Mouse (Mus musculus): Measurements from ENCODE around the gene Loxl1. TPM values are rescaled to one million over a fixed set of nuclear protein-coding genes. Genes with fewer than 3 reads are reported as not detected.

Gene Loxl1
- polyA plus RNA-seq, 1 experiment from 2014 or later, result 122 TPM

- no peak overlapping the region for H3K4me2 ChIP-seq (replicated peaks; ENCODE audit: low read depth, low read length)
- H3K4me3 ChIP-seq (ENCODE audit: low read depth, low read length), result no peak overlapping the region
- H3K9ac ChIP-seq (replicated peaks; ENCODE audit: low read depth), result no peak overlapping the region
- DNase-seq (ENCODE audit: low spot score) (no peak), ATAC-seq (no peak)
- WGBS, result 66% methylated on average over 6 of the region's 6 CpGs
- H3K27me3 ChIP-seq (replicated peaks; ENCODE audit: insufficient read depth, low read length), result no peaks in the 10 kb centered on the region
- TF ChIP-seq EP300 (IDR thresholded peaks at IDR 0.05) (no peak), CTCF (IDR thresholded peaks at IDR 0.05) (no peak)
- H3K9me3 ChIP-seq (ENCODE audit: low read length), result no peaks in the 10 kb centered on the region
- H3K36me3 ChIP-seq (ENCODE audit: insufficient read depth, low read length), result no peaks in the 10 kb centered on the region
- H3K27ac ChIP-seq (ENCODE audit: low read length), result no peak overlapping the region
- H3K4me1 ChIP-seq (ENCODE audit: insufficient read depth, low read depth, low read length), result no peaks in the 10 kb centered on the region; the same call in 1 of the 2 replicates
Measured at GRCm38 (mm10) chr9:58297065-58297464, 15.9 kb downstream of the Loxl1 start.

- 43% methylated on average over 9 of the region's 9 CpGs for WGBS
- no peak overlapping the region for H3K9ac ChIP-seq (replicated peaks; ENCODE audit: low read depth)
- peak; percentile 77 for DNase-seq (ENCODE audit: low spot score)
Measured at GRCm38 (mm10) chr9:58295766-58296361, 17.1 kb downstream of the Loxl1 start.

GRCm38 (mm10) chr9:58295345-58295744, 17.6 kb downstream of the Loxl1 start:
- H3K4me2 ChIP-seq (replicated peaks; ENCODE audit: low read depth, low read length), result no peak overlapping the region
- TF ChIP-seq CTCF (IDR thresholded peaks at IDR 0.05) (no peak), EP300 (IDR thresholded peaks at IDR 0.05) (no peak)
- DNase-seq (ENCODE audit: low spot score) (no peak), ATAC-seq (no peak)
- no peak overlapping the region for H3K27ac ChIP-seq (ENCODE audit: low read length)
- WGBS, result 80% methylated on average over 3 of the region's 3 CpGs
- H3K4me3 ChIP-seq (ENCODE audit: low read depth, low read length), result no peak overlapping the region
- no peaks in the 10 kb centered on the region for H3K36me3 ChIP-seq (ENCODE audit: insufficient read depth, low read length)
- H3K27me3 ChIP-seq (replicated peaks; ENCODE audit: insufficient read depth, low read length), result no peaks in the 10 kb centered on the region
- H3K9ac ChIP-seq (replicated peaks; ENCODE audit: low read depth), result no peak overlapping the region
- H3K9me3 ChIP-seq (ENCODE audit: low read length), result no peaks in the 10 kb centered on the region
- no peaks in the 10 kb centered on the region; the same call in 1 of the 2 replicates for H3K4me1 ChIP-seq (ENCODE audit: insufficient read depth, low read depth, low read length)

More at GRCm38 (mm10) chr9:58295766-58296361, 17.1 kb downstream of the Loxl1 start:
- H3K9me3 ChIP-seq (ENCODE audit: low read length), result no peaks in the 10 kb centered on the region
- H3K4me2 ChIP-seq (replicated peaks; ENCODE audit: low read depth, low read length), result no peak overlapping the region
- H3K27ac ChIP-seq (ENCODE audit: low read length), result peak overlapping the region; percentile 51
- H3K4me1 ChIP-seq (ENCODE audit: insufficient read depth, low read depth, low read length), result no peaks in the 10 kb centered on the region; the same call in 1 of the 2 replicates
- no peak overlapping the region for H3K4me3 ChIP-seq (ENCODE audit: low read depth, low read length)
- H3K27me3 ChIP-seq (replicated peaks; ENCODE audit: insufficient read depth, low read length), result no peaks in the 10 kb centered on the region
- TF ChIP-seq EP300 (IDR thresholded peaks at IDR 0.05), result peak; percentile 32; the same call in 1 of the 2 replicates
- TF ChIP-seq CTCF (IDR thresholded peaks at IDR 0.05), result peak; percentile 49
- peak; percentile 84 for ATAC-seq
- H3K36me3 ChIP-seq (ENCODE audit: insufficient read depth, low read length), result no peaks in the 10 kb centered on the region

GRCm38 (mm10) chr9:58294527-58294926, 18.5 kb downstream of the Loxl1 start:
- no peaks in the 10 kb centered on the region; the same call in 1 of the 2 replicates for H3K4me1 ChIP-seq (ENCODE audit: insufficient read depth, low read depth, low read length)
- H3K9me3 ChIP-seq (ENCODE audit: low read length), result no peaks in the 10 kb centered on the region
- H3K27ac ChIP-seq (ENCODE audit: low read length), result no peak overlapping the region
- TF ChIP-seq EP300 (IDR thresholded peaks at IDR 0.05), result no peak
- TF ChIP-seq CTCF (IDR thresholded peaks at IDR 0.05), result no peak
- no peaks in the 10 kb centered on the region for H3K36me3 ChIP-seq (ENCODE audit: insufficient read depth, low read length)
- DNase-seq (ENCODE audit: low spot score) (no peak), ATAC-seq (no peak)
- WGBS, result 47% methylated on average over 7 of the region's 7 CpGs
- no peaks in the 10 kb centered on the region for H3K27me3 ChIP-seq (replicated peaks; ENCODE audit: insufficient read depth, low read length)
- H3K4me3 ChIP-seq (ENCODE audit: low read depth, low read length), result no peak overlapping the region
- no peak overlapping the region for H3K9ac ChIP-seq (replicated peaks; ENCODE audit: low read depth)
- H3K4me2 ChIP-seq (replicated peaks; ENCODE audit: low read depth, low read length), result no peak overlapping the region

- Histone ChIP-seq H3K9me3 (ENCODE audit: low read length) (no peaks in the 10 kb centered on the region), H3K4me2 (replicated peaks; ENCODE audit: low read depth, low read length) (no peak overlapping the region), H3K36me3 (ENCODE audit: insufficient read depth, low read length) (no peaks in the 10 kb centered on the region), H3K9ac (replicated peaks; ENCODE audit: low read depth) (no peak overlapping the region), H3K4me1 (ENCODE audit: insufficient read depth, low read depth, low read length) (no peaks in the 10 kb centered on the region), H3K4me3 (ENCODE audit: low read depth, low read length) (no peak overlapping the region), H3K27ac (ENCODE audit: low read length) (no peak overlapping the region), H3K27me3 (replicated peaks; ENCODE audit: insufficient read depth, low read length) (no peaks in the 10 kb centered on the region)
- DNase-seq (ENCODE audit: low spot score) (no peak), ATAC-seq (no peak)
- no peak for TF ChIP-seq EP300 (IDR thresholded peaks at IDR 0.05)
- no peak for TF ChIP-seq CTCF (IDR thresholded peaks at IDR 0.05)
- 68% methylated on average over 2 of the region's 2 CpGs for WGBS
Measured at GRCm38 (mm10) chr9:58289901-58290300, 23.1 kb downstream of the Loxl1 start.

- TF ChIP-seq EP300 (IDR thresholded peaks at IDR 0.05) (no peak), CTCF (IDR thresholded peaks at IDR 0.05) (no peak)
- Histone ChIP-seq H3K36me3 (ENCODE audit: insufficient read depth, low read length) (no peaks in the 10 kb centered on the region), H3K9ac (replicated peaks; ENCODE audit: low read depth) (no peak overlapping the region), H3K4me3 (ENCODE audit: low read depth, low read length) (no peak overlapping the region), H3K4me2 (replicated peaks; ENCODE audit: low read depth, low read length) (no peak overlapping the region), H3K4me1 (ENCODE audit: insufficient read depth, low read depth, low read length) (no peaks in the 10 kb centered on the region), H3K27me3 (replicated peaks; ENCODE audit: insufficient read depth, low read length) (no peaks in the 10 kb centered on the region), H3K27ac (ENCODE audit: low read length) (no peak overlapping the region), H3K9me3 (ENCODE audit: low read length) (no peaks in the 10 kb centered on the region)
- no peak for DNase-seq (ENCODE audit: low spot score)
- ATAC-seq, result no peak
- 58% methylated on average over 1 of the region's 1 CpGs for WGBS
Measured at GRCm38 (mm10) chr9:58289090-58289489, 23.9 kb downstream of the Loxl1 start.
